In the genomic region with DNA sequence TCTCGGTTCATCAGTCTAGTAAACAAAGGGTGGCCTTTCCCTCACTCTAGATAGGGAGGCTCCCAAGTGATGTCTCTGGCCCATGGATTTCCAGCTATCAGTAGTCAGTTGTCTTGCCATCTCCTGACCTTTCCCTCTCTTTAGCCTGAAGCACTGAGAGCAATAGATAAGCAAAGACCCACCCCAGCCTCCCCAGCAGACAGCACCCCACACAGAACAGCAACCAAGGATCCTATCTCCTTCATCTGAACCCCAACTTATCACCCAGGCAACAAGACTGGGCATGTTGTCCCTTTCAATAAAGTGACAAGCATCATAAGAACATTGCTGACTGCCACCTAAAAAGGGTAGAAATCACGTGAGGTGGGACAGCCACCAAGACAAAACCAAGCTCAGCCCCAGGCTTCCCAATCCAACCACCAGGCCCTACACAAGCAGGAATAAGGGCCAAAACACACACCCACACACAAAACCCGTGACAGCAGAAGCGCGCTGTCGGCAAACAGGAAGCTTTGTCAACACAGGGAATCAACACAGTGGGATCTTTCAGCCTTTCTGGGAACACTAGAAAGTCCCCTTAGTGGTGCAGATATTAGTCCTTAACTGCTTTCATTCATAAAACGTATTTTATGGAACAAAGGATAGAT, we compare ENCODE assay signal across 8 mouse cellular contexts. TPM values are rescaled to one million over a fixed set of nuclear protein-coding genes. Genes with fewer than 3 reads are reported as not detected.
DNase-seq lines count a peak whose midpoint lies in the region; ATAC-seq and TF ChIP-seq lines count a peak whose summit lies in the region.

No protein-coding gene starts in this region.

- H3K4me3 ChIP-seq in cerebellum, adult 2 months (replicated peaks; ENCODE audit: insufficient read depth, low read depth, low read length) = peak overlapping the region; percentile 90
- H3K4me3 ChIP-seq in heart, embryonic 14.5 days (ENCODE audit: control insufficient read depth in 1 of 2, insufficient read depth in 1 of 2, low read depth in 1 of 2, low read length in 2 of 2) = peak overlapping the region; percentile 85

- no peak overlapping the region for H3K27ac ChIP-seq in cerebellum, adult 2 months (ENCODE audit: insufficient read depth, low read length)
- H3K27ac ChIP-seq in heart, embryonic 14.5 days (replicated peaks in 1 of 2; ENCODE audit: control insufficient read depth in 1 of 2, insufficient read depth in 1 of 2, low read depth in 2 of 2, low read length in 2 of 2) = peak overlapping the region; percentile 12 to 83; a peak in 2 of 4 replicates

- intact Hi-C loops in left cerebral cortex, postnatal 4 days (cut with DNase I) = no loop called here

- H3K27me3 ChIP-seq in cerebellum, adult 2 months (ENCODE audit: control insufficient read depth, insufficient read depth, low read length) = no peaks in the 10 kb centered on the region
- no peaks in the 10 kb centered on the region for H3K27me3 ChIP-seq in heart, embryonic 14.5 days (ENCODE audit: control insufficient read depth, insufficient read depth, low read length)

- peak overlapping the region; percentile 93 for H3K4me2 ChIP-seq in heart, embryonic 14.5 days (ENCODE audit: low read length)

- no peak for ATAC-seq in heart, embryonic 14.5 days (ENCODE audit: insufficient number of reproducible peaks, insufficient read depth, low FRiP score, low read depth)
- ATAC-seq in megakaryocyte-erythroid progenitor cell, adult 5-6 weeks (replicated peaks; ENCODE audit: low FRiP score, low TSS enrichment, poor library complexity, severe bottlenecking) = peak; percentile 47

- TF ChIP-seq CTCF in cerebellum, adult 2 months (IDR thresholded peaks at IDR 0.05; ENCODE audit: borderline replicate concordance, insufficient read depth, low read depth, low read length) = no peak

- H3K36me3 ChIP-seq in heart, embryonic 14.5 days (ENCODE audit: control insufficient read depth, insufficient read depth, low read length) = no peaks in the 10 kb centered on the region

- peak; percentile 26 to 48 for DNase-seq in left cerebral cortex, adult 18-20 months (ENCODE audit: low spot score in 2 of 2)
- DNase-seq in left cerebral cortex, postnatal 4 days = no peak
- DNase-seq in cerebellum, adult 2 months = peak; percentile 42 to 58
- peak; percentile 69 for DNase-seq in layer of hippocampus, adult 9-11 months
- DNase-seq in spleen, postnatal 14 days (ENCODE audit: low spot score in 2 of 2) = no peak
- DNase-seq in thymus, postnatal 0 days (ENCODE audit: low spot score) = no peak

- H3K4me1 ChIP-seq in cerebellum, adult 2 months (ENCODE audit: control insufficient read depth, insufficient read depth, low read length) = peaks cover 6% of the 10 kb centered on the region
- peaks cover 34 to 53% of the 10 kb centered on the region in 2 experiments for H3K4me1 ChIP-seq in heart, embryonic 14.5 days (ENCODE audit: control insufficient read depth in 2 of 2, insufficient read depth in 2 of 2, low read length in 2 of 2)

- peak overlapping the region; percentile 89 for H3K9ac ChIP-seq in heart, embryonic 14.5 days (ENCODE audit: low read length)

- 0 out of 2 replicates have a peak, but pooled peaks have one; percentile 18 for TF ChIP-seq POLR2A in cerebellum, adult 2 months (IDR thresholded peaks at IDR 0.05; ENCODE audit: borderline replicate concordance, insufficient read depth, low read length)

- WGBS in cerebellum, adult 2 months = 9% methylated on average over 7 of the region's 7 CpGs
- WGBS in heart, embryonic 14.5 days = 20% methylated on average over 7 of the region's 7 CpGs

- no peaks in the 10 kb centered on the region for H3K9me3 ChIP-seq in heart, embryonic 14.5 days (ENCODE audit: control insufficient read depth, low read length)

RNA-seq across cellular contexts. Expression of a gene that starts 22.2 kb away (rescaled TPM):
- 10 to 100 TPM; 23.3 to 30.5 TPM for total RNA-seq in left cerebral cortex, adult 18-20 months (2021)
- total RNA-seq in left cerebral cortex, postnatal 4 days (2021) = 10 to 100 TPM; 16.7 to 19.5 TPM
- polyA plus RNA-seq in cerebellum, adult 2 months (2012; rRNA removed) = 37.2 and 38.6 TPM in 2 replicates
- 7.4 and 7.9 TPM in 2 replicates for polyA plus RNA-seq in heart, embryonic 14.5 days (2014; fragmentation: Nextera tagmentation; extraction: Ambion mirVana)
- 47.6 and 62.3 TPM in 2 replicates for total RNA-seq in megakaryocyte-erythroid progenitor cell, adult 5-6 weeks (2014; fragmentation: Nextera tagmentation)
- total RNA-seq in megakaryocyte-erythroid progenitor cell, adult 5-6 weeks (2017) = 22.4 and 29.3 TPM in 2 replicates
- 6.4 and 6.5 TPM in 2 replicates for polyA plus RNA-seq in thymus, postnatal 0 days (2015; fragmentation: Nextera tagmentation; extraction: Ambion mirVana)

Comparison
In these comparisons a context has a peak if more than half of its experiments do, and no peak if none do; other contexts are left out.
1. DNase-seq: peak in left cerebral cortex, adult 18-20 months (2 of 2), cerebellum, adult 2 months (2 of 2) and layer of hippocampus, adult 9-11 months (single experiment); none in left cerebral cortex, postnatal 4 days (single experiment), spleen, postnatal 14 days (0 of 2) and thymus, postnatal 0 days (single experiment).